In the genomic region with DNA sequence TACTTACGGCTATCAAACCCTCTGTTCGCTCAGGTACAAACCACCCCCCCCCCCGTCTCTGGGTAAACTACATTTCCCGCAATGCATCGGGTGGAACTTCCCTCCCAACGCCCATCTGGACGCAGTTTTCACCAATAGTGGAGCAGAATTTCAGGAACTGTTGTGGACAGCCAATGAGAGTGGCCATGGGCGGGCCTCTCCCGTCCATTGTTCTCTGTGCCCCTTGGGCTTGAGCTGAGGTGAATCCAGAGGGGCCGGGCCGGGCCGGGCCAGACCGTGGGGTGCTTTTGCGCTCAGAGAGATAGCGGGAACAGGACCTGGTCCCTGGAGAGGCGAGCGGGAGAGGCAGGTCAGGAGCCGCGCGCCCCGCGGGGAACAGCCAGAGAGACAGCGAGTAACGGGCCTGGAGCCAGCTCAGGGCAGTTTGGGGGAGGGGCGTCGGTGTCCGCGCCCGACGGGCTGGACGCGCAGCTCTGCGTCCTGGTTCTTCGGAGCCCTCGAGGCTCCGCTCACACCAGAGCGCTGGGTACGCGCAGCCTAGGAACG, we compare ENCODE assay signal across 8 mouse cellular contexts. TPM values are rescaled to one million over a fixed set of nuclear protein-coding genes. Genes with fewer than 3 reads are reported as not detected.
A peak's percentile ranks its signal among the peaks of the same experiment; 100 is the strongest.
DNase-seq lines count a peak whose midpoint lies in the region; ATAC-seq lines count a peak whose summit lies in the region.

TSS of gene Zscan2 (plus strand) at position 192 of the 546 bp plus-strand sequence.

- no peaks in the 10 kb centered on the region for H3K27me3 ChIP-seq in hindbrain, embryonic 14.5 days (ENCODE audit: control insufficient read depth, insufficient read depth, low read length)

- H3K4me1 ChIP-seq in hindbrain, embryonic 14.5 days (replicated peaks; ENCODE audit: control insufficient read depth, insufficient read depth, low read length), result peaks cover 39% of the 10 kb centered on the region

- H3K4me3 ChIP-seq in hindbrain, embryonic 14.5 days (replicated peaks; ENCODE audit: low read length), result peak within 1 kb of the TSS; percentile 76

- peak; percentile 97 for ATAC-seq in hindbrain, embryonic 14.5 days (ENCODE audit: low FRiP score)

- H3K4me2 ChIP-seq in hindbrain, embryonic 14.5 days (replicated peaks), result peak within 1 kb of the TSS; percentile 80

- H3K9me3 ChIP-seq in hindbrain, embryonic 14.5 days (ENCODE audit: control insufficient read depth, low read length), result no peaks in the 10 kb centered on the region

- H3K27ac ChIP-seq in hindbrain, embryonic 14.5 days, result peak within 1 kb of the TSS; percentile 91

- H3K36me3 ChIP-seq in hindbrain, embryonic 14.5 days (replicated peaks; ENCODE audit: control insufficient read depth, insufficient read depth), result peaks cover 20% of the 10 kb centered on the region

- DNase-seq in R1 (ENCODE audit: low read depth, low spot score), result peak; percentile 99
- peak; percentile 90 for DNase-seq in cerebellum, postnatal 25 days
- DNase-seq in frontal cortex, postnatal 25 days (ENCODE audit: low spot score in 2 of 2), result peak; percentile 78 to 83
- DNase-seq in hindbrain, embryonic 14.5 days (ENCODE audit: low spot score), result peak; percentile 94
- DNase-seq in layer of hippocampus, postnatal 36 days, result peak; percentile 89 to 90
- DNase-seq in lung, postnatal 36 days, result peak; percentile 96
- DNase-seq in retina, postnatal 1 day, result peak; percentile 98
- DNase-seq in urinary bladder, adult 18-20 months (ENCODE audit: low spot score in 2 of 2), result peak; percentile 88 to 89

- 0% methylated on average over 40 of the region's 40 CpGs for WGBS in hindbrain, embryonic 14.5 days

- H3K9ac ChIP-seq in hindbrain, embryonic 14.5 days, result peak within 1 kb of the TSS; percentile 91

RNA-seq across cellular contexts. Expression of gene Zscan2, which starts in this region (rescaled TPM):
- 4.1 and 4.4 TPM in 2 replicates for polyA plus RNA-seq in hindbrain, embryonic 14.5 days (2014; fragmentation: Nextera tagmentation; extraction: Ambion mirVana)
- 10 to 100 TPM; 12.9 to 13.2 TPM for total RNA-seq in layer of hippocampus, postnatal 36 days (2021)

Comparison
In these comparisons a context has a peak if more than half of its experiments do, and no peak if none do; other contexts are left out.
1. Peak in every context shown above with its lines: DNase-seq, ATAC-seq, H3K4me3 ChIP-seq and H3K27ac ChIP-seq.